Mouse (Mus musculus): ENCODE data around the gene Atp8a2.

The Atp8a2 gene

DNA sequence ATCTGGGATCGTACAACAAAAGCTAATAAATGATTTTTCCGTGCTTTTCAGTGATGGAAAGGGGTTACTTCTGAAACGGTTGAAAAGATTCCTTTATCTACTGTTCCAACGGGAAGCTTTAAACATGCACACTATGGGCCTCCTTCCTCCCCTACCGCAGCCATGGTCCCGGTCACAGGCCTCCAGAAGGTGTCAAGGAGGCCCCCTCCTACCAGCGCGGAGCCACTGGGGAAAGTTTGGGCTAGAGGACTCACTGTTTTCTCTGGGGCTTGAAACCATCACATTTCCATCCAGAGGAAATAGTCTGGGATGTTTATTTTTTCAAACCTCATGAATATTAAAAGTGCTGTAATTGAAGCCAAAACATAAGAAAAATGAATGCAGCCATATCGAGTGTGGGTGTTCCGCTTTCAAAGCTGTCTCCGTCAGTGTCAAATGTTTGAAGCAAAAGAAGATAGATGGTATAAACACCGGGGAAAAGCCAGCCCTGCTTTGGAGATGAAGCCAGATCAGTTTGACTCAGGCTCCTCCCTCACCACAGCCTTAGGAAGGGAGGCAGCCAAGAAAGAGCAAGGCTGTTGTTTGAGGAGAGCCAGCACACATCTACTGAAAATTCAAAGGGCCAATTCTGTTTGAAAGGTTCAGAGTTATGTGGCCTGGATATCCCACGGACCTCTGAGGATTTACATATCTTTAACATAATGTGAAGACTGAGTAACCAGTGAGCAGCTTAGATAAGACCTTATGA lies 481.1 kb downstream of the Atp8a2 start:
- peak; percentile 31 for DNase-seq (ENCODE audit: low spot score)

DNA sequence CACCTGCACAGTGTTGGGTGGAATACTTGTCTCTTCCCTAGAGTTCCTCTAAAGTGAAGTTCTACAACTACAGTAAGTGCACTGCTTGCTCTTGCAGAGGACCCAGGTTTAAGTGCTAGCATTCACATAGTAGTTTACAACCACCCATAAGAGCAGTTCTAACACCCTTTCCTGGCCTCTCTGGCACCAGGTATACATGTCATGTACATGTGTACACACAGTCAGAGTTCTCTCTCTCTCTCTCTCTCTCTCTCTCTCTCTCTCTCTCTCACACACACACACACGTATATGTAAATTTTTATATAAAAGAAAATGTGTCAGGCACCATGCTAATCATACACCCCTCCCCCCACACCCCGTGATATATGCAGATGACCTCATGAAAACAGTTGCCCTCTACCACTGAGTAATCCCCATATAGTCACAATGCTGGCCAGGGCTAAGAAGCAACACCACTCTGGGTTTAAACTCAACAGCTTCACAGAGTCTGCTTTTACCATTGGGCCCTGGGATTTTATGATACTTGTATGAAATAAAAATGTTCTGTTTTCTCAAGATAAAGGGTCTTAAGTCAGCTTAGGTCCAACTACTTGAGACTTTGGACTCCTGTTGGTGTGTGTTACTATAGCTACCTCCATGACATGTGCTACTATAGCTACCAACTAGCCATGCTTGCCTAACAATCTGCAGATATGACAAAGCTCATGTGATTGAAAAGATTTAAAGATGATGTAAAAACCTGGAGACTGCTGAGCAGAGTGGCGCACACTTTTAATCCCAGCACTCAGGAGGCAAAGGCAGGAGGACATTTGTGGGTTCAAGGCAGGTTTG lies 487.3 kb downstream of the Atp8a2 start:
- DNase-seq (ENCODE audit: low spot score), result no peak

DNA sequence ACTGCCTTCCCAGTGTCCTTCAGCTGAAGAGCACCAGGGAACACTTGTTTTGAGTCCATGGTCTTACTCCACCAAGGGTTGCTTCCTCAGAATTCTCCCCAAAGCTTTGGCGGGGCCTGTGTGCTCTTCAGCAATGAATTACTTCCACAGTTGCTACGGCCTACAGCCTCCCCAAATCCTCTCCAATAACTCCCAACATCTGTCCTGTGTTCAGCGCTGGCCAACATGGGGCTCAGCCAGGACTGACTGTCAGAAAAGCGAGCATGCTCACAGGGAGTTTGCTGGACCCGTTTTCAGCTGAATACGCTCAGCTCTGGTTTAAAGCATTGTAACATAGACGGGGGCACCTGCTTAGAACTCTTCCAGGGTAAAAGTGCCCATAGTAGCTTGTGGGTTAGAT lies 489.0 kb downstream of the Atp8a2 start:
- no peak for DNase-seq (ENCODE audit: low spot score)

DNA sequence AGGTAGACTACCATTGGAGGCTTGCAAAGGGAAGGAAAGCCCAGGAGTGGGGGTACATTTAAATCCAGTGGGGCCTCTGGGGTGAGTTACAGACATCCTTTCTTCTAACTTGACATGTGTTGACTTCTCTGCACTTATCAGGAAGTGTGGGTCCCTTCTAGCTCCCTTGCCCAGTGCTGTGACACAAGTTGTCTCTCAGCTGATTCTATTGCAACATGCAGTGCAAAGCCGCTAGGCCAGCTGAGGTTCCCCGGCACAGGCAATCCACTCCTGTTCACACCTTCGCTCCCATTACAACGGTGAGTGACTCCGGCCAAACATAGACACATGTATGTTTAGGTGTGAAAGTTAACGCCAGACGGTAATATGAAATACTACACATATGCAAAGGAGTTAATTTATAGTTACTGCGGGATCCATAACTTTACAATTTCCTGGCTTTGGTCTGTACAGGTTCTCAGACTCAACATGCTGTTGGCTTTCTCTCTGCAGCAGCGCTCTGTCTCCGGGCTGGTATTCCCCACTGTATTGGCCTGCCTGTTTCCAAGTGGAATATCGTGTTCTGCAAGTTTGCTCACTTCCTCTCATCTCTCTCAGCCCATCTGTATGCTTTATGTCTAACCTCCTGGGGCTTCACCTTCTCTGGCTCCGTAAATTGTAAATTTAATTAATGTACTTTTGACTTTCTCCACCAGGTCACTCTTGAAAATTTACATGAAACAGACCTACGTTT lies 491.5 kb downstream of the Atp8a2 start:
- no peak for DNase-seq (ENCODE audit: low spot score)

DNA sequence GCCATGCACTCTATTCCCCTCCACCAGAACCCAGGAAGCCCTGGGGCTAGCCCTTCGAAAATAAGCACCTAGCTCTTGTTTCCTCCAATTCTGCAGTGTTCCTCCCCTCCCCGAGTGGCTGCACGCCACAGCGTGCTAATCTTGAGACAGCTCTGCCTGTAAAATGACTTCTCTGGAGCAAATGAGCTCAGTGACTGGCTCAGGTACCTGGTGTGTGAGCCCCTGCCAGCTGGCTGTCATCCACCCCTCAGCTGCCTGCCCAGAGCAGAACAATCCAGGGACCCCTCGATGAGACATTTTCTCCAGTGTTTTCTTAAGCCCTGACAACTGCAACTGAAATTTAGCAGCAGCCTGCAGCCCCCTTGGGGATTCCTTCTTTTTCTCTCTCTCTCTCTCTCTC lies 495.5 kb downstream of the Atp8a2 start:
- DNase-seq (ENCODE audit: low spot score), result no peak

DNA sequence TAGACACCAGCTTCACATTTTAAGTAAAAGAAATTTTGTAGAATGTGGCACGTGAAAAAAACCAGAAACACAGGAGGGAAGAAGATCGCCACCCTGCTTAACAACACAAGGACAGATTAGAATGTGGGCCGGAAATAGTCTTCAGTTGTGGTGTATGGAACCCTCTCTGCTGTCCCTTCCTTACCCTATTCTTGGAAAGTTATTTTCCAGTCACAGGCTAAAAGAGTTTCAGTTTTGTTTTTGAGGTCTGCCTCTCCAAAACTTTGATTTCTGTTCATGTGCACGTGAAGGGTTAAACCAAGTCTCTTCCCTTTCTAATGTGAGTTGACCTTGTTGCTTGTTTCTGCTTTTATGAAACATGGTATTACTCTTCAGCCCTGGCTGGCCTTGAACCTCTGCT lies 501.8 kb downstream of the Atp8a2 start:
- no peak for DNase-seq (ENCODE audit: low spot score)

DNA sequence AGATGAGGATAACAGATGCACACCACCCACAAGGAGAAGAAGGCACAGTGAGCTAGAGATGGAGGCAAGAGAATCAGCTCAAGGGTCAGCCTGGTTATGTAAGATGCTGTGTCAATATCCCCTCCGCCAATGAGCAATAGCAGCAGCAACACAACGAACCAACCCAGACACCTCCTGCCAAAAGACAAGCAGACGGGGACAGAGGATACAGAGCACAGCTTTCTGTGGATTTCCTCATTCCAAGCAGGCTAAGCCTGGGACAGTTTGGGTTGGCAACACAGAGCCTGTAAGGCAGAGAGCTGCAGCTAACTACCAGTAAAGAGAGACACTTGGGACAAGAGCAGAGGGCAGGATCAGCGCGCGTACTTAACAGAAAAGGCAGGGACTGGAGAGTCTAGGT lies 504.8 kb downstream of the Atp8a2 start:
- DNase-seq (ENCODE audit: low spot score), result no peak

DNA sequence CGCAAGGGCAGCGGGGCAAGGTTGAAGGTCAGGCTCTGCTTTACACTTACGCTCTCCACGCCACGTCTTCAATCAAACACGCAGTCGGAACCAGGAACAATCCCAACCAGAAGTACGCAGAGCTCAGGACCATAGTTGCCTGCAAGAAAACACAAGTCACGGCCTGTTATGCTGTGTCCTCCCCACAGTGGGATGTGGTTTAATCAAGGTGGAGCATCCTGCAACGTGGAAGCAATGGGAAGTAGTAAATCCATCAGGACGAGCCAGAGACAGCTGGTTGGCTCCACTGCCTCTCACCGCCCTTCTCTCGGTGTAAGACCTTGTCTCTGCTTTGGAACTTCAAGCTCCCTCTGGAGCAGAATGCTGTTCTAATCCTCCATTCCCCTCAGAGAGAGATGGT lies 505.6 kb downstream of the Atp8a2 start:
- DNase-seq (ENCODE audit: low spot score), result no peak

DNA sequence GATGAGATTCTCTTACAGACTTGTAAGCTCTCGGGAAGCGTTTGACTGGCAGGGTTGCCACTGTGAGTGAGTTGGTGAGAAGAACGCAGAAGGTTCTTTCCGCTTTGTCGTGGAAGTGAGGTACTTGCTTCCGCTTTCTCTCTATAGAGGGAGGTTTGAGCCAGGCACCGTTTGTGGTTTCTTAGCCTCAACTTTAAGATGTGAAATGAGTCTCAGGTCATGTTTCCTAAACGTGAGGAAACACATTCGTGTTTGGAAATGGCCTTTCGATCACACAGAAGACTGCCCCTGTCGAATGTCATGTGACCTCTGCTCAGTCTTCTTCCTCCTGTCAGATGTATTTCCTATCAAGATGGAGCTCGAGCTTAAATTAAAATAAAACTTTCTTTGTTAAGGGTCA lies 506.0 kb downstream of the Atp8a2 start:
- DNase-seq (ENCODE audit: low spot score), result no peak

DNA sequence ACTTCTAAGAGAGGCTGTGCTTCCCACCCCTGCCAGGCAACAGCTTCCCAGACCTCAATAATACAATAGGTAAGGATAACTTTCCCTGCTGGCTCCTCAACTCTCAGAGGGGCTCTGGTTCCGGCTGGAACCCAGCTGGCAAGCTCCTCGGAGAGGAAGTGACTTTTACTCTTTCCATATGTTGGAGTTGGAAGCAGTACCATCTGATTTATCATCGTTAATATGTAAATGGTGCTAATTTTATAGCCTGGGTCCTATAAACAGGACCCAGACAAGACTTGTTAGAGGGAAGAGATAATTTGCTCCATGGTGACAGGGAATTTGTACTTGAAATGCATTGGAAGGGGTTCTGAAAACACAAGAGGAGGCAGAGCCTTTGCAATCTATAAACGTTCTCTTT lies 507.4 kb downstream of the Atp8a2 start:
- no peak for DNase-seq (ENCODE audit: low spot score)

DNA sequence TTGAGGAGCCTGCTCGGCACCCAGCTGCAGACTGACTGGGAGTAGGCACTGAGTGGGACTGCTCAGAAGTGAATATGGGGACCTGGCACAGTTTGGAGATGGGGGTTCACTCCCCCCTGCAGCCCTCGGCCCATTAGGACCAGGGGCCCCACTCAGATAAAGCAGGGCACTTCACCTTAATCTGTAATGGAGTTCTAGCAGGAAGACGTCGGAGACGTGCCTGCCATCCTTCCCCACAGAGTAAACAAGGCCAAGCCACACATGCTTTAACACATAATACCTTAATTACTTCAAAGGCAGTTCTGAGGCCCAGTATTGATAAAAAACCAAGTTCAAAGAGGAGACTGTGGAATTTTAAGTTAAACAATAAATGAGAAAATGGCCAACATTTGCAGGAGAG lies 510.8 kb downstream of the Atp8a2 start:
- DNase-seq (ENCODE audit: low spot score), result no peak

DNA sequence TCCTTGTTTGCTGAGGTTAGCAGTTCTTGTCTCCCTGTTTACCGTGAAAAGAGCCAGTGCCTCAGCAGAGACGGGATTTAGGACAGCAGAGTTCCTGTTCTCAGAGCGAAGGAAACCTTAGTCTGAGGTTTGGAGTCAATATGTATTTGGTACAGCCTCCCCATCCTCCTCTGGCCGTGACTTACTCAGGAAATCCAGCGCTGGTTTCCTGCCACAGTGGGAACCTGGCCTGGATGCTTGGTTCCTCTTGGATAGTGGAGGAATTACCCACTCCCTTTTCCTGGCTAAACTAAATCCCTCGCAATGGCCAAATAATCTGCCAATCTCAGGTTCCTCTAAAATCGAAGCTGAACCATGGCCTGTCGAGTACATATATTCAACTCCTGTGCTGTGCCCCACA lies 511.6 kb downstream of the Atp8a2 start:
- no peak for DNase-seq (ENCODE audit: low spot score)

DNA sequence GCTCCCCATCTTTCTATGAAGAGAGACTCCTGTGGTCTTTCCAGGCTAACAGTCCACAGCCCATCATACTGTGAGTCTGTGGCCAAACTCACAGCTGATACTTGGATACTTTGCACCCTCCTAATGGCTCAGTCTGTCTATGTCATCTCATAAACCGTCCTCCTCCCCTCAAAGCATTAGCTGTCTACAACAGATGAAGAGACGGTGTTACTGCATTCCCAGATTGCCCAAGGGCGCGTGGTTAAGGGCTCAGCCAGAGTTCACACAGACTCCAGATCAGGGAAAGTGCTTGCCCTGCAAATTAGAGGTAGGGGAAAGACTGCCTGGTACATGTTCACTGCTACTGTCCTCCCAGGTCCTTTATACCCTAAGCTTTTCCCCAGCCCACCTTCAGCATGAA lies 515.1 kb downstream of the Atp8a2 start:
- no peak for DNase-seq (ENCODE audit: low spot score)

DNA sequence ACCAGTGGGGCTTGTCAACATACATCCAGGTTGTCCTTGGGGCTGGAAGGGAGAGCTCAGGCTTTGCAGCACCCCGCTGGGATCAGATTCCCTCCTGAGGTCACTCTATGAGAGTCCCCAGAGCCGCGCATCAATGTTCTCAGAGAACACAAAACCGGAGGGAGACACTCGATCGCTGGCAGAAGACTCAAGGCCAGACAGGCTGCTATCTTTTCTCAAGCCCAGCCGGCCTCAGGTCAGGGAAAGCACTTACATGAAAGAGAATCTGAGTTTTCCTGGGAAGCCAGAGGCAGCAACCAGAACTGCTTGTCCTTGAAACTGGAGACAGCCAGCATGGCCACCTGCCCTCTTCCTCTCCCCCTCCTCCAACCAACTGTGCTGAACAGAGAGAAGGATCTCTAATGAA lies 519.4 kb downstream of the Atp8a2 start:
- no peak for DNase-seq (ENCODE audit: low spot score)

DNA sequence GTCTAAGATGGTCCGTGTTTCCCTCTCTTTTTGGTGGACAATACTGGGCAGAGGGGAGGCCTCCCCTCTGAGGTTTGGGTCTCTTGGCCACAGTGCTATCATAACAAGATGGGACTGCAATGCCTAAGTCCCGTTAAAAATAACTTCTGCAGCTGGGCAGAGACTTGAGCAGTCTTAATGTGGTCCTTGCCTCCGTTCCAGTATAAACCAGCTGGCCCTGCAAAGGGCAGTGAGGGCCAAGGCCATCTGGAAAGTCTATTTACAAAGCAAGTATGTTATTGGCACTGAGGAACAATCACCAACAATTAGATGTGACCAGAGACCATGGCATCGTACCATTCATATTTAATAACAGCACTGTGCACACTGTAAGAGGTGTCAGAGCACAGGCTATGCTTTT lies 521.6 kb downstream of the Atp8a2 start:
- DNase-seq (ENCODE audit: low spot score), result no peak

DNA sequence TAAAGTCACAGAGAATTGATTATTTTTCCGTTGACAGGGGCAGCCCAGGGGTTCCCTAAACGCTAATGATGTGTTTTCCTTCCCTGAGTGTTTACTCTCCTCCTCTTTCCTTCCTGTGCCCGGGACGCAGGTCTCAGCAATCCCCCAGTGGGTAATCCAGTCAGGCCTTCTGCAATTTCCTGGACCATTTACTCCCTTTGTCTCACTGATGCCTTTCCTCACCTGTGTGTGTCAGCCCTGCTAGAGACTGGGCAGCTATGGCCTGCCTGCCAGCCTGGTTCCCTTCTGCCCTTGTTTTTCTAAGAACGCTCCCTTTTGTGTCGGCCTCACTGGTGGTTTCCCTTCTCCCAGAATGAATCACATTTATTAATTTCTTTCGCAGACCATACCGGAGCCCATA lies 522.4 kb downstream of the Atp8a2 start:
- DNase-seq (ENCODE audit: low spot score), result no peak

DNA sequence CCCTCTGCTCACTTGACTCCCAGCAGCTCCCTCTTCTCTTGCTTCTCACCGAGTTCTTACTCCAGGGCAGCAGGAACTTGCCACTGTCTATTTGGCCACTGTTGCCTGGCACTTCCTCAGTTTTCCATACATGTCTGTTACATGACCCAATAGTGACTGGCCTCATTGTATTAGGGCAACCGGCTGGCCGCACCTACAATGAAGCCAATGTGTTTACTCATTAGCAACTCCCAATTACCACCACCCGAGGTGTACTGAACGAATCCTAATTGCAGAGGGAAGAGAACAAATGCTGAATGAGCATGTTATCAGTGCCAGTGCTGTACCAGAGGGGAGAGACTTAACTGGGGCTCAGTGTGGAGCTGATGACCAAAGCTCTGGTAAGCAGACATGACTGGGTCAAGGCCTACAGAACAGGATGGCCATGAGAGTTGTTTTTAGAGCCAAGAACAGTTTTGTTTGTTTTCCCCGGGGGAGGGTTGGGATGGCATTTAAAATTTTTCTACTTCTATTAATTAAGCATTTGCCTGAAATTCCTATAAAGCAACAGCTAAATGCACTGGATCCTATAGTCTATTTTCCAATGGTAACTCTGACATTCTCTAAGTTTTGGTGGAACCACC lies 524.0 kb downstream of the Atp8a2 start:
- DNase-seq (ENCODE audit: low spot score), result no peak

DNA sequence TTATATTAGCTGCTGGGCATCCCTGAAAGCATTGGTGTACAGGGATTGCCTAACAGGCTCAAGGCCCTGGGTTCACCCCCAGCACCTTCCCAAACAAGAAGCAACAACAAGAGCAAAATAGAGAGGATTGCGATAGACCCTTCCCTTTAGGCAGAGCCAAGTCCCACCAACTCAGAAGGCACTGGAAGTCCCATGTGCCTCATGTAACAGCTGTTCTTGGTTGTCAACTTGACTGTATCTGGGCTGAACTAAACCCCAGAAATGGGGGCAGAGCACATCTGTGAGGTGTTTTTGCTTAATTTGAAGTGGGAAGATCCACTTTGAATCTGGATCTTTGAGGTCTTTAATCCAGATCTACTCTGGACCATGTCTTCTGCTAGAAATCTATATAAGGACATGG lies 539.9 kb downstream of the Atp8a2 start:
- no peak for DNase-seq (ENCODE audit: low spot score)

DNA sequence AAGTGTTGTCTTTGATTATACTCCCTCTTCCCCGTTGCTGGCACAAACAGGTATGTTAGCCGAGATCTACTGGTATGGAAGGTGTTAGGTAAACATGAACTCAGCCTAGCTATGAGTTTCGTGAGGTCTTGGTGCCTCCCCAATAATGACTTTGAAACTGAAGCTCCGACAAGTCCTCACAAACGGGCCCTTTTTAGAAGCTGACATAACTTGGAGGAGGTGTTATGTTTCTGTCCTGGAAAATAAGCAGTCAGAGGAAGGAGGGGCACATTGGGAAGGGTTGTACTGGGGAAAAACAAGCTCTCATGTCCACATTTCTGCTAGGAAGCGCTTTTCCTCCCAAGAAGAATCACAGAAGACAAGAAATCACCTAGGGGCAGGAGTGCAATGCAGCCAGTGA lies 540.4 kb downstream of the Atp8a2 start:
- no peak for DNase-seq (ENCODE audit: low spot score)

DNA sequence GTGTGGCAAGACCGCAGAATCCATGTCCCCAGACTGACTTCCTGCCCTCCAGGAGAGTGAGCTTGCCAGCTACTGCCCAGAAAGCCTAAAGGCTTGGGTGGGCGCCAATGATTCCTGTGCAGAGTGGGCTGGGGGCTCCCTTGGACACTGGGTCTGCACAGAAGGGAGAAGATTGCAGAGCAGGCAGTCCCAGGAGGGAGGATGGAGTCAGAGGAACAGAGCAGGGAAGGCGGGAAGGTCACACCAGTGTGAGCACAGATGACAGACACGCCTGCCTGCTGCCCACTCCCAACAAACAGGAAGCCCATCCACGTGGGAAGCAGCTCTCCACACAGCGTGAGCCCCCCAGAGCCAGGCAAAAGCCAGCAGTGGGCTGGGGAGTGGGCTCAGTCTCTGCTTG lies 547.6 kb downstream of the Atp8a2 start:
- no peak for DNase-seq (ENCODE audit: low spot score)

DNA sequence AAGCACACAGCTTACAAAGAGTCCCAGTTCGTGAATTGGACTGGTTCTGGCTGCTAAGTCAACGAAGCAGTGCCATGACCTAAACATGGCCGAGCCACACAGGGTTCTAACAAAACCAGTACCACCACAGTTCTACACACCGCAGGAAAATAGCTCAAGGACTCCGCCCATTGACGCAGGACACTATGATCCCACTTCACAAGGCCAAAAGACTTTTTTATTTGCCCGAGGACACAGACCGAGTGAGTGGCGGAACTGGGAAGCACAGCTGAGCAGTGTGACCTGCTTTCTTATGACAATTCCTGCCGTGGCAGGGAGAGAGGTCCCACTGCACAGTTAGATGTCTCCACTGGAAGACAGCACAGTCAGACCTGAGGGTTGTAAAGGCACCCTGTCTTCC lies 548.4 kb downstream of the Atp8a2 start:
- no peak for DNase-seq (ENCODE audit: low spot score)

DNA sequence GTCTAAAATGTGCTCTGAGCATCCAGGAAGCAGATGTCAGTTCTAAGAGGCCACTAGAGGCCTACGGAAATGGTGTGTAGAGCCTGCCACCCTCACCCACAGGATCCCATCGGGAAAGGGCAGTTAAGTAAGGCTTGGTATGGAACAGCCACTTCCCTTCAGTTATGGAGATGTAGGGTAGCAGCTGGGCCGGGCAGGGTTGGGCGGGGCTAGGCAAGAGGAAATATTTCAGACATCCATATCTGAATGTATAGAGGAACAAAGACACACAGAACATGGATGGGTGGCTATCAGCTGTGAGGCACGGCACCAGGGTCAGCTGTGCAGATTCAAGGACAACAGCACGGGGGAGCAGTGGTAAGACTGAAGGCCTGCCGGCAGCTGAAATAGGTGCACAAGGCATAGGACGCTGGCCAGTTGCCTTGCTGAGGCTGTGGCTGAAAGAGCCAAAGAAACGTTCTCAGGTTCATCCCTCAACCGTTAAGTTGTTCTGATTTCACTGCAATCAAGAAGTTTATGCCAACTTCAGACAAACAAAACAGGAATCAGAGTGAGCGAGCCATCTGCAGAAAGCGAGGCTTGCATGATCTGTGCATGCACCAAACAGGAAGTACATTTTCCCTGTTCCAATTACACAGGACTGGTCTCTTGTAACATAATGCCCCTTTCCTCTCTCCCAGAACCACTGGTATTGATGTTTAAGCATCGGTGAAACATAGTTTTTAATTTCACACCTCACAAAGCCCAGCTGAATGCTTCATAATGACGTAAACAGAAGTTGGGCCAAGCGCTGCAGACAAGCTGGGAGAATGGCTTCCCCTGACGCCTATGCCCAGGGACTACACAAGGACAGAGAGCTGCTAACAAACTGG lies 549.9 kb downstream of the Atp8a2 start:
- no peak for DNase-seq (ENCODE audit: low spot score)

All from embryo, embryonic 10.5 days (tissue).